Mouse (Mus musculus) heart, adult 18-20 months (tissue): ENCODE data around the gene Cyp27a1. TPM values are rescaled to one million over a fixed set of nuclear protein-coding genes. Genes with fewer than 3 reads are reported as not detected.
A peak's percentile ranks its signal among the peaks of the same experiment; 100 is the strongest.

ENCODE experiments used
- DNase-seq, 2 experiments: peaks; one replicate each; pipeline ENCODE4 v3.0.0; 2021 to 2022; ENCODE audit warnings: mixed read lengths in 1 of 2
- total RNA-seq, 2 experiments: library from RNA; stranded (reverse); gene quantifications; 2 replicates each; pipeline ENCODE4 v1.2.3; 2021

Gene Cyp27a1
- total RNA-seq, 2 experiments from 2014 or later: 11.0 to 15.5 TPM

GRCm38 (mm10) chr1:74771845-74771930, 58.3 kb downstream of the Cyp27a1 start, which contains the start of gene Wnt6:
Gene Wnt6, plus strand, starts transcription at chr1:74771892.
- no peak for DNase-seq

- peak in 1 of 2 experiments; percentile 39 for DNase-seq
These were observed 58.7 kb downstream of the Cyp27a1 start for GRCm38 (mm10) chr1:74771931-74772620.

GRCm38 (mm10) chr1:74773136-74773535, 59.8 kb downstream of the Cyp27a1 start:
- peak; percentile 86 to 92 for DNase-seq

GRCm38 (mm10) chr1:74774062-74774461, 60.7 kb downstream of the Cyp27a1 start:
- DNase-seq: no peak

- DNase-seq: no peak
These were observed 62.4 kb downstream of the Cyp27a1 start for GRCm38 (mm10) chr1:74775816-74776215.

GRCm38 (mm10) chr1:74778934-74779486, 65.6 kb downstream of the Cyp27a1 start:
- DNase-seq: no peak

GRCm38 (mm10) chr1:74782045-74782444, 68.7 kb downstream of the Cyp27a1 start:
- peak in 1 of 2 experiments; percentile 41 for DNase-seq

GRCm38 (mm10) chr1:74783554-74783953, 70.2 kb downstream of the Cyp27a1 start:
- DNase-seq: no peak

- DNase-seq: peak; percentile 54 to 73
These were observed 70.8 kb downstream of the Cyp27a1 start for GRCm38 (mm10) chr1:74784041-74784759.

Other genes starting within 250 kb of the Cyp27a1 start
- 10 to 100 TPM; 12.6 to 13.0 TPM for gene Cnot9, start 207.5 kb upstream of the Cyp27a1 start, total RNA-seq
- under 1 TPM in 1 of 2 experiments, not detected in 1; 0.15 TPM for gene Plcd4, start 170.7 kb upstream of the Cyp27a1 start, total RNA-seq
- gene Usp37, start 169.3 kb upstream of the Cyp27a1 start, total RNA-seq: 1 to 10 TPM; 9.0 to 9.9 TPM
- 10 to 100 TPM; 10.6 to 13.2 TPM for gene Zfp142, start 125.3 kb upstream of the Cyp27a1 start, total RNA-seq
- 10 to 100 TPM; 33.6 to 35.2 TPM for gene Bcs1l, start 125.3 kb upstream of the Cyp27a1 start, total RNA-seq
- gene Rnf25, start 112.2 kb upstream of the Cyp27a1 start, total RNA-seq: 10 to 100 TPM; 13.8 to 19.6 TPM
- gene Stk36, start 112.1 kb upstream of the Cyp27a1 start, total RNA-seq: under 1 TPM; 0.64 to 0.74 TPM
- gene Ttll4, start 51.8 kb upstream of the Cyp27a1 start, total RNA-seq: 1 to 10 TPM; 9.1 to 9.3 TPM
- gene Prkag3, start 35.6 kb downstream of the Cyp27a1 start, total RNA-seq: 1 to 10 TPM; 1.4 to 1.7 TPM
- gene Wnt6, start 58.3 kb downstream of the Cyp27a1 start, total RNA-seq: under 1 TPM; 0.18 to 0.30 TPM
- not detected for gene Wnt10a, start 77.9 kb downstream of the Cyp27a1 start, total RNA-seq
- gene Cdk5r2, start 141.4 kb downstream of the Cyp27a1 start, total RNA-seq: not detected
- not detected for gene Fev, start 171.8 kb downstream of the Cyp27a1 start, total RNA-seq
- gene Cryba2, start 179.6 kb downstream of the Cyp27a1 start, total RNA-seq: not detected
- under 1 TPM in 1 of 2 experiments, not detected in 1; 0.33 TPM for gene Cfap65, start 222.0 kb downstream of the Cyp27a1 start, total RNA-seq
- gene Ihh, start 238.1 kb downstream of the Cyp27a1 start, total RNA-seq: under 1 TPM; 0.20 to 0.41 TPM